In genomic region chr11:60139734-60140371, GRCm38 (mm10) we compare ENCODE assay signal across 7 mouse cellular contexts. TPM values are rescaled to one million over a fixed set of nuclear protein-coding genes. Genes with fewer than 3 reads are reported as not detected.
A peak's percentile ranks its signal among the peaks of the same experiment; 100 is the strongest.
DNase-seq lines count a peak whose midpoint lies in the region; ATAC-seq and TF ChIP-seq lines count a peak whose summit lies in the region.

No protein-coding gene starts in this region.

- H3K9me3 ChIP-seq in hindbrain, postnatal 0 days (ENCODE audit: low read length): no peaks in the 10 kb centered on the region
- H3K9me3 ChIP-seq in limb, embryonic 10.5 days (replicated peaks): no peaks in the 10 kb centered on the region
- H3K9me3 ChIP-seq in midbrain, embryonic 10.5 days (replicated peaks): no peaks in the 10 kb centered on the region

- H3K27me3 ChIP-seq in hindbrain, postnatal 0 days (ENCODE audit: insufficient read depth, low read length): no peaks in the 10 kb centered on the region
- no peaks in the 10 kb centered on the region for H3K27me3 ChIP-seq in limb, embryonic 10.5 days (ENCODE audit: low read depth, poor library complexity, severe bottlenecking)
- no peaks in the 10 kb centered on the region for H3K27me3 ChIP-seq in midbrain, embryonic 10.5 days (ENCODE audit: low read depth, poor library complexity, severe bottlenecking)

- H3K4me1 ChIP-seq in hindbrain, postnatal 0 days (ENCODE audit: insufficient read depth, low read length): peaks cover 22% of the 10 kb centered on the region
- peaks cover 46% of the 10 kb centered on the region for H3K4me1 ChIP-seq in limb, embryonic 10.5 days
- H3K4me1 ChIP-seq in midbrain, embryonic 10.5 days: peaks cover 59% of the 10 kb centered on the region

- TF ChIP-seq CTCF in hindbrain, postnatal 0 days (IDR thresholded peaks at IDR 0.05; ENCODE audit: low read depth): peak; percentile 30

- WGBS in hindbrain, postnatal 0 days: under 1% methylated on average over 65 of the region's 66 CpGs
- under 1% methylated on average over 66 of the region's 66 CpGs for WGBS in limb, embryonic 10.5 days
- under 1% methylated on average over 66 of the region's 66 CpGs for WGBS in midbrain, embryonic 10.5 days

- ATAC-seq in hindbrain, postnatal 0 days: peak; percentile 86

- H3K4me2 ChIP-seq in hindbrain, postnatal 0 days (ENCODE audit: low read depth, low read length): peak overlapping the region; percentile 83

- H3K4me3 ChIP-seq in hindbrain, postnatal 0 days (ENCODE audit: low read length): peak overlapping the region; percentile 72
- H3K4me3 ChIP-seq in limb, embryonic 10.5 days: peak overlapping the region; percentile 84
- H3K4me3 ChIP-seq in midbrain, embryonic 10.5 days: peak overlapping the region; percentile 84

- DNase-seq in adrenal gland, adult (ENCODE audit: inconsistent age in 2 of 2, low spot score in 1 of 2): peak; percentile 58 to 83
- peak; percentile 61 for DNase-seq in cerebellum, adult 9-10 months
- DNase-seq in frontal cortex, postnatal 10 days (ENCODE audit: low spot score in 2 of 2): peak; percentile 57 to 66
- peak; percentile 85 for DNase-seq in hindbrain, postnatal 0 days (ENCODE audit: low spot score)
- peak; percentile 92 for DNase-seq in limb, embryonic 10.5 days (ENCODE audit: low spot score)
- peak; percentile 91 for DNase-seq in midbrain, embryonic 10.5 days (ENCODE audit: low spot score)
- peak; percentile 20 to 41 for DNase-seq in right cerebral cortex, postnatal 36 days (ENCODE audit: low spot score in 2 of 2)

- H3K27ac ChIP-seq in hindbrain, postnatal 0 days: peak overlapping the region; percentile 93
- H3K27ac ChIP-seq in limb, embryonic 10.5 days: peak overlapping the region; percentile 98
- peak overlapping the region; percentile 98 for H3K27ac ChIP-seq in midbrain, embryonic 10.5 days (replicated peaks)

- H3K36me3 ChIP-seq in hindbrain, postnatal 0 days (ENCODE audit: insufficient read depth, low read length): peaks cover 8% of the 10 kb centered on the region; the same call in 1 of the 2 replicates
- peaks cover 33% of the 10 kb centered on the region for H3K36me3 ChIP-seq in limb, embryonic 10.5 days
- peaks cover 23% of the 10 kb centered on the region for H3K36me3 ChIP-seq in midbrain, embryonic 10.5 days

- H3K9ac ChIP-seq in hindbrain, postnatal 0 days (replicated peaks; ENCODE audit: low read length): peak overlapping the region; percentile 82

RNA-seq across cellular contexts. Expression of gene Rai1, which starts 35.0 kb away (rescaled TPM):
- total RNA-seq in hindbrain, postnatal 0 days (2014; rRNA removed): 70.0 and 90.2 TPM in 2 replicates
- polyA plus RNA-seq in hindbrain, postnatal 0 days (2015; fragmentation: Nextera tagmentation; extraction: Ambion mirVana): 20.8 and 24.9 TPM in 2 replicates
- 34.3 and 37.3 TPM in 2 replicates for polyA plus RNA-seq in limb, embryonic 10.5 days (2016; fragmentation: Nextera tagmentation; extraction: Ambion mirVana)
- polyA plus RNA-seq in midbrain, embryonic 10.5 days (2016; fragmentation: Nextera tagmentation; extraction: Ambion mirVana): 23.4 and 23.9 TPM in 2 replicates

Comparison
In these comparisons a context has a peak if more than half of its experiments do, and no peak if none do; other contexts are left out.
1. Peak in every context shown above with its lines: DNase-seq, ATAC-seq, H3K4me3 ChIP-seq and H3K27ac ChIP-seq.
2. DNase-seq: peak in every context shown above with its lines; median percentile 92 in limb, embryonic 10.5 days; 91 in midbrain, embryonic 10.5 days; 85 in hindbrain, postnatal 0 days; 70 in adrenal gland, adult; 62 in frontal cortex, postnatal 10 days; 61 in cerebellum, adult 9-10 months; 30 in right cerebral cortex, postnatal 36 days.